Comparison of ENCODE assay signal across 28 mouse cellular contexts in genomic region chr9:106100262-106100661, GRCm38 (mm10). TPM values are rescaled to one million over a fixed set of nuclear protein-coding genes. Genes with fewer than 3 reads are reported as not detected.
A peak's percentile ranks its signal among the peaks of the same experiment; 100 is the strongest.
DNase-seq lines count a peak whose midpoint lies in the region; ATAC-seq and TF ChIP-seq lines count a peak whose summit lies in the region.
"Had no signal": no experiment of that assay in that cellular context is flagged by ENCODE, and none has a peak within 500 bp of the region (broad histone marks: within the 10 kb centered on the region; RNA-seq: fewer than 3 reads in every experiment).

No protein-coding gene starts in this region.

- H3K27ac ChIP-seq in heart, adult 2 months = no peak overlapping the region
- peak overlapping the region; percentile 63 for H3K27ac ChIP-seq in midbrain, embryonic 14.5 days (replicated peaks; ENCODE audit: low read depth, low read length)
- H3K27ac ChIP-seq in liver, embryonic 11.5 days (ENCODE audit: low read depth, low read length) = no peak overlapping the region
- H3K27ac ChIP-seq: embryonic facial prominence, embryonic 12.5 days; hindbrain, embryonic 14.5 days; left cerebral cortex, adult 2 months; limb, embryonic 13.5 days; liver, embryonic 12.5 days; macrophage had no signal

- peak; percentile 83 for DNase-seq in heart, adult 11 months
- DNase-seq in heart, adult 2 months = no peak
- DNase-seq in brain, adult 2 months (ENCODE audit: low read depth, low spot score) = peak; percentile 59
- peak; percentile 73 for DNase-seq in brain, embryonic 14.5 days (ENCODE audit: low read depth)
- DNase-seq in midbrain, embryonic 14.5 days = peak; percentile 78
- DNase-seq in thymus, postnatal 10 days (ENCODE audit: low spot score in 2 of 2) = no peak
- no peak for DNase-seq in liver, embryonic 11.5 days (ENCODE audit: low spot score)
- DNase-seq: adrenal gland, postnatal 25 days; B cell, adult 2 months; cerebellum, adult 8-10 months; gastrocnemius, postnatal 25 days; heart, adult 18-20 months; heart, postnatal 4 days; kidney, adult 11 months; kidney, postnatal 14 days; liver, postnatal 0 days; thymus, adult 2 months; thymus, postnatal 4 days had no signal

- H3K9me3 ChIP-seq in midbrain, embryonic 14.5 days (ENCODE audit: control insufficient read depth, low read length) = no peaks in the 10 kb centered on the region
- no peaks in the 10 kb centered on the region for H3K9me3 ChIP-seq in liver, embryonic 11.5 days (ENCODE audit: control insufficient read depth, low read length)
- H3K9me3 ChIP-seq: limb, embryonic 13.5 days had no signal

- H3K79me2 ChIP-seq in heart, adult 2 months (replicated peaks; ENCODE audit: control insufficient read depth, insufficient read depth, low read length) = no peaks in the 10 kb centered on the region

- no peaks in the 10 kb centered on the region for H3K36me3 ChIP-seq in heart, adult 2 months (ENCODE audit: control insufficient read depth, insufficient read depth, low read length)
- H3K36me3 ChIP-seq in midbrain, embryonic 14.5 days (ENCODE audit: control insufficient read depth, insufficient read depth, low read length) = no peaks in the 10 kb centered on the region
- no peaks in the 10 kb centered on the region for H3K36me3 ChIP-seq in liver, embryonic 11.5 days (ENCODE audit: control insufficient read depth, insufficient read depth, low read length)
- H3K36me3 ChIP-seq: embryonic facial prominence, embryonic 12.5 days; heart, embryonic 12.5 days; limb, embryonic 13.5 days; liver, embryonic 12.5 days had no signal

- no peaks in the 10 kb centered on the region for H3K27me3 ChIP-seq in heart, adult 2 months (ENCODE audit: control insufficient read depth, insufficient read depth, low read length)
- no peaks in the 10 kb centered on the region for H3K27me3 ChIP-seq in midbrain, embryonic 14.5 days (ENCODE audit: control insufficient read depth, insufficient read depth, low read length)
- H3K27me3 ChIP-seq in liver, embryonic 11.5 days (replicated peaks; ENCODE audit: control insufficient read depth, insufficient read depth, low read length) = no peaks in the 10 kb centered on the region
- H3K27me3 ChIP-seq: embryonic facial prominence, embryonic 12.5 days; limb, embryonic 13.5 days; liver, embryonic 12.5 days had no signal

- no peak overlapping the region for H3K9ac ChIP-seq in heart, adult 2 months (ENCODE audit: low read depth, low read length)
- no peak overlapping the region for H3K9ac ChIP-seq in midbrain, embryonic 14.5 days (replicated peaks; ENCODE audit: low read length)
- no peak overlapping the region for H3K9ac ChIP-seq in liver, embryonic 11.5 days (ENCODE audit: low read depth, low read length)
- H3K9ac ChIP-seq: embryonic facial prominence, embryonic 12.5 days; heart, embryonic 12.5 days; hindbrain, embryonic 14.5 days; limb, embryonic 13.5 days; liver, embryonic 12.5 days; liver, postnatal 0 days had no signal

- H3K4me1 ChIP-seq in heart, adult 2 months (ENCODE audit: control insufficient read depth, insufficient read depth, low read length) = no peaks in the 10 kb centered on the region
- peaks cover 4% of the 10 kb centered on the region; the same call in 1 of the 2 replicates for H3K4me1 ChIP-seq in midbrain, embryonic 14.5 days (ENCODE audit: control insufficient read depth, insufficient read depth, low read length)
- no peaks in the 10 kb centered on the region for H3K4me1 ChIP-seq in liver, embryonic 11.5 days (replicated peaks; ENCODE audit: control insufficient read depth, insufficient read depth, low read length)
- H3K4me1 ChIP-seq: heart, embryonic 12.5 days; liver, embryonic 12.5 days had no signal

- no peak for TF ChIP-seq EP300 in heart, adult 2 months (IDR thresholded peaks at IDR 0.05; ENCODE audit: insufficient read depth, low read depth, low read length)

- WGBS in heart, adult 2 months = 58% methylated on average over 9 of the region's 9 CpGs
- WGBS in midbrain, embryonic 14.5 days = 53% methylated on average over 9 of the region's 9 CpGs
- 70% methylated on average over 9 of the region's 9 CpGs for WGBS in liver, embryonic 11.5 days

- no peak for TF ChIP-seq CTCF in heart, adult 2 months (IDR thresholded peaks at IDR 0.05)
- no peak for TF ChIP-seq CTCF in brain, embryonic 14.5 days (IDR thresholded peaks at IDR 0.05; ENCODE audit: borderline replicate concordance, extremely low read depth, insufficient read depth, insufficient read length)

- no peak for TF ChIP-seq POLR2A in heart, adult 2 months (IDR thresholded peaks at IDR 0.05; ENCODE audit: insufficient read depth, low read depth, low read length)
- no peak for TF ChIP-seq POLR2A in brain, embryonic 14.5 days (IDR thresholded peaks at IDR 0.05; ENCODE audit: borderline replicate concordance, extremely low read depth, insufficient read depth, insufficient read length, poor library complexity, severe bottlenecking)

- H3K4me2 ChIP-seq in midbrain, embryonic 14.5 days (ENCODE audit: low read length) = no peak overlapping the region
- H3K4me2 ChIP-seq in liver, embryonic 11.5 days = no peak overlapping the region
- H3K4me2 ChIP-seq: liver, embryonic 12.5 days had no signal

- ATAC-seq in midbrain, embryonic 14.5 days (ENCODE audit: low FRiP score, low TSS enrichment) = peak; percentile 48; the same call in 1 of the 2 replicates
- ATAC-seq in liver, embryonic 11.5 days (replicated peaks; ENCODE audit: low FRiP score) = no peak
- ATAC-seq: inflammation-experienced regulatory T-cells, adult 6 months; liver, embryonic 12.5 days; liver, postnatal 0 days; lung, postnatal 0 days had no signal

- no peak overlapping the region for H3K4me3 ChIP-seq in heart, adult 2 months
- no peak overlapping the region for H3K4me3 ChIP-seq in midbrain, embryonic 14.5 days (replicated peaks; ENCODE audit: low read depth, low read length)
- H3K4me3 ChIP-seq in liver, embryonic 11.5 days (ENCODE audit: low read depth, low read length) = no peak overlapping the region
- H3K4me3 ChIP-seq: embryonic facial prominence, embryonic 12.5 days; heart, embryonic 12.5 days; left cerebral cortex, adult 2 months; limb, embryonic 13.5 days; liver, embryonic 12.5 days had no signal

- intact Hi-C loops in heart, adult 2 months (cut with DNase I) = no loop called here

RNA-seq across cellular contexts. Expression of gene Col6a4, which starts 3.7 kb away (rescaled TPM):
- not detected for total RNA-seq in heart, adult 2 months (2021)
- not detected in 2 replicates for polyA plus RNA-seq in heart, adult 2 months (2012; rRNA removed)
- polyA plus RNA-seq in brain, embryonic 14.5 days (2012; rRNA removed) = 2.1 TPM in 2 replicates
- 0.38 and 0.81 TPM in 2 replicates for polyA plus RNA-seq in midbrain, embryonic 14.5 days (2014; fragmentation: Nextera tagmentation; extraction: Ambion mirVana)
- polyA plus RNA-seq in liver, embryonic 11.5 days (2014; fragmentation: Nextera tagmentation; extraction: Ambion mirVana) = not detected in 2 replicates
- total RNA-seq: gastrocnemius, postnatal 25 days; neutrophil, adult 5-6 weeks had no signal
- polyA plus RNA-seq: heart, embryonic 12.5 days; inflammation-experienced regulatory T-cells, adult 6 months; liver, postnatal 0 days; macrophage had no signal

RNA-seq across cellular contexts. Expression of gene Glyctk, which starts 57.7 kb away (rescaled TPM):
- 1 to 10 TPM; 1.6 to 2.3 TPM for total RNA-seq in heart, adult 2 months (2021)
- polyA plus RNA-seq in heart, adult 2 months (2012; rRNA removed) = 2.0 and 3.4 TPM in 2 replicates
- 1.3 and 1.6 TPM in 2 replicates for polyA plus RNA-seq in brain, embryonic 14.5 days (2012; rRNA removed)
- polyA plus RNA-seq in midbrain, embryonic 14.5 days (2014; fragmentation: Nextera tagmentation; extraction: Ambion mirVana) = 4.6 and 6.8 TPM in 2 replicates
- polyA plus RNA-seq in liver, embryonic 11.5 days (2014; fragmentation: Nextera tagmentation; extraction: Ambion mirVana) = 12.4 and 15.7 TPM in 2 replicates

Comparison
In these comparisons a context has a peak if more than half of its experiments do, and no peak if none do; other contexts are left out.
1. DNase-seq: peak in heart, adult 11 months (single experiment), brain, adult 2 months (single experiment), brain, embryonic 14.5 days (single experiment) and midbrain, embryonic 14.5 days (single experiment); none in heart, adult 2 months (0 of 2), thymus, postnatal 10 days (0 of 2) and liver, embryonic 11.5 days (single experiment).